Mouse (Mus musculus) kidney, embryonic 16.5 days (tissue): ENCODE measurements around the gene Odf2. TPM values are rescaled to one million over a fixed set of nuclear protein-coding genes. Genes with fewer than 3 reads are reported as not detected.

ENCODE experiments used
- ATAC-seq: fragments of 200-750 bp; cut with Nextera tagmentation; 2 replicates; pipeline ENCODE4 v1.8.0; 2017; ENCODE audit warnings: moderate TSS enrichment; ENCODE audit not compliant: low FRiP score, low TSS enrichment
- H3K27ac ChIP-seq: fragments of 300-500 bp; sonication (generic); 2 replicates; pipeline ENCODE4 v1.5.1; 2014; ENCODE audit warnings: low read length
- H3K27me3 ChIP-seq: fragments of 300-500 bp; sonication (generic); 2 replicates; pipeline ENCODE4 v1.6.1; 2014; ENCODE audit warnings: low read length, control low read depth, mixed read lengths; ENCODE audit not compliant: insufficient read depth
- H3K36me3 ChIP-seq: fragments of 300-500 bp; sonication (generic); 2 replicates; pipeline ENCODE4 v1.6.1; 2014; ENCODE audit warnings: low read length, control low read depth, mixed read lengths; ENCODE audit not compliant: insufficient read depth
- H3K4me1 ChIP-seq: fragments of 300-500 bp; sonication (generic); 2 replicates; pipeline ENCODE4 v1.6.1; 2014; ENCODE audit warnings: low read length, control low read depth, mixed read lengths; ENCODE audit not compliant: insufficient read depth
- H3K4me2 ChIP-seq: fragments of 300-500 bp; sonication (generic); replicated peaks from 2 replicates; pipeline ENCODE4 v1.6.1; 2014; ENCODE audit warnings: low read depth, low read length
- H3K4me3 ChIP-seq: fragments of 300-500 bp; sonication (generic); 2 replicates; pipeline ENCODE4 v1.5.1; 2014; ENCODE audit warnings: mild to moderate bottlenecking, low read length
- H3K9ac ChIP-seq: fragments of 300-500 bp; sonication (generic); replicated peaks from 2 replicates; pipeline ENCODE4 v1.6.1; 2014; ENCODE audit warnings: low read length
- H3K9me3 ChIP-seq: fragments of 300-500 bp; sonication (generic); 2 replicates; pipeline ENCODE4 v1.6.1; 2016; ENCODE audit warnings: low read length, control low read depth
- WGBS: fragments of 180-500 bp; shearing (Covaris S2); extraction: QIAGEN DNeasy Blood & Tissue Kit; methylation state at CpG from one replicate; pipeline ENCODE4 v1.1.7; 2014; 5-methylcytosine and 5-hydroxymethylcytosine counted together
- polyA plus RNA-seq: library from polyadenylated mRNA; unstranded; fragments of >200 nt; fragmentation: Nextera tagmentation; extraction: Ambion mirVana; gene quantifications from 2 replicates; pipeline ENCODE4 v1.2.1, GENCODE M21; 2015

Gene Odf2
- polyA plus RNA-seq, 1 experiment from 2014 or later, result 57.7 TPM

GRCm38 (mm10) chr2:29926542-29926941 lies 37.5 kb downstream of the Odf2 start:
- Histone ChIP-seq H3K4me2 (no peak overlapping the region), H3K27me3 (no peaks in the 10 kb centered on the region), H3K9ac (no peak overlapping the region), H3K27ac (no peak overlapping the region), H3K4me1 (0 out of 2 replicates have a peak, but pooled peaks cover 4% of the 10 kb centered on the region), H3K4me3 (no peak overlapping the region), H3K9me3 (no peaks in the 10 kb centered on the region), H3K36me3 (peaks cover 77% of the 10 kb centered on the region)
- 87% methylated on average over 5 of the region's 5 CpGs for WGBS
- ATAC-seq, result no peak

GRCm38 (mm10) chr2:29930506-29930905 lies 41.5 kb downstream of the Odf2 start:
- WGBS, result 89% methylated on average over 10 of the region's 10 CpGs
- ATAC-seq, result no peak
- Histone ChIP-seq H3K4me3 (no peak overlapping the region), H3K9me3 (no peaks in the 10 kb centered on the region), H3K36me3 (peaks cover 46% of the 10 kb centered on the region), H3K9ac (no peak overlapping the region), H3K4me1 (no peaks in the 10 kb centered on the region), H3K27me3 (no peaks in the 10 kb centered on the region), H3K4me2 (no peak overlapping the region), H3K27ac (no peak overlapping the region)

GRCm38 (mm10) chr2:29931194-29931593 lies 42.2 kb downstream of the Odf2 start:
- Histone ChIP-seq H3K4me2 (no peak overlapping the region), H3K9me3 (no peaks in the 10 kb centered on the region), H3K4me3 (no peak overlapping the region), H3K27me3 (no peaks in the 10 kb centered on the region), H3K4me1 (peaks cover 4% of the 10 kb centered on the region), H3K36me3 (peaks cover 39% of the 10 kb centered on the region), H3K9ac (no peak overlapping the region), H3K27ac (no peak overlapping the region)
- ATAC-seq, result no peak
- 91% methylated on average over 6 of the region's 6 CpGs for WGBS

GRCm38 (mm10) chr2:29934906-29935599 lies 46.0 kb downstream of the Odf2 start, which contains the start of gene Gle1:
Gle1 (plus strand) TSS chr2:29935426.
- H3K4me3 ChIP-seq, result peak within 1 kb of the TSS; percentile 70
- H3K4me2 ChIP-seq, result peak within 1 kb of the TSS; percentile 66
- peak within 1 kb of the TSS; percentile 68 for H3K9ac ChIP-seq
- peak; percentile 94 for ATAC-seq
- H3K9me3 ChIP-seq, result no peaks in the 10 kb centered on the region
- peaks cover 26% of the 10 kb centered on the region for H3K36me3 ChIP-seq
- H3K27ac ChIP-seq, result peak within 1 kb of the TSS; percentile 82
- 2% methylated on average over 44 of the region's 44 CpGs for WGBS
- peaks cover 6% of the 10 kb centered on the region for H3K4me1 ChIP-seq
- no peaks in the 10 kb centered on the region for H3K27me3 ChIP-seq

GRCm38 (mm10) chr2:29940073-29940472 lies 51.1 kb downstream of the Odf2 start:
- no peak for ATAC-seq
- Histone ChIP-seq H3K27me3 (no peaks in the 10 kb centered on the region), H3K36me3 (peaks cover 53% of the 10 kb centered on the region), H3K27ac (no peak overlapping the region), H3K4me3 (no peak overlapping the region), H3K9me3 (no peaks in the 10 kb centered on the region), H3K4me2 (no peak overlapping the region), H3K4me1 (peaks cover 9% of the 10 kb centered on the region), H3K9ac (no peak overlapping the region)
- 88% methylated on average over 9 of the region's 9 CpGs for WGBS

GRCm38 (mm10) chr2:29940826-29941225 lies 51.8 kb downstream of the Odf2 start:
- no peak overlapping the region for H3K9ac ChIP-seq
- H3K4me1 ChIP-seq, result peaks cover 9% of the 10 kb centered on the region
- no peak overlapping the region for H3K4me3 ChIP-seq
- H3K36me3 ChIP-seq, result peaks cover 59% of the 10 kb centered on the region
- no peaks in the 10 kb centered on the region for H3K9me3 ChIP-seq
- H3K27ac ChIP-seq, result no peak overlapping the region
- no peaks in the 10 kb centered on the region for H3K27me3 ChIP-seq
- no peak for ATAC-seq
- WGBS, result 94% methylated on average over 7 of the region's 7 CpGs
- H3K4me2 ChIP-seq, result no peak overlapping the region

- peak; percentile 70 for ATAC-seq
- H3K27me3 ChIP-seq, result no peaks in the 10 kb centered on the region
- H3K9me3 ChIP-seq, result no peaks in the 10 kb centered on the region
- H3K4me3 ChIP-seq, result no peak overlapping the region
- 0 out of 2 replicates have a peak, but pooled peaks cover 4% of the 10 kb centered on the region for H3K4me1 ChIP-seq
- peak overlapping the region; percentile 22; the same call in 1 of the 2 replicates for H3K9ac ChIP-seq
- H3K27ac ChIP-seq, result peak overlapping the region; percentile 90
- WGBS, result 12% methylated on average over 1 of the region's 1 CpGs
- H3K4me2 ChIP-seq, result 0 out of 2 replicates have a peak overlapping the region, but pooled peaks have one; percentile 2
- peaks cover 80% of the 10 kb centered on the region for H3K36me3 ChIP-seq
Observed at GRCm38 (mm10) chr2:29944723-29945122, 55.7 kb downstream of the Odf2 start.

GRCm38 (mm10) chr2:29948896-29949295 lies 59.9 kb downstream of the Odf2 start:
- Histone ChIP-seq H3K27me3 (no peaks in the 10 kb centered on the region), H3K9ac (no peak overlapping the region), H3K4me3 (no peak overlapping the region), H3K4me2 (no peak overlapping the region), H3K9me3 (no peaks in the 10 kb centered on the region), H3K36me3 (peaks cover 80% of the 10 kb centered on the region), H3K4me1 (0 out of 2 replicates have a peak, but pooled peaks cover 4% of the 10 kb centered on the region), H3K27ac (no peak overlapping the region)
- WGBS, result 95% methylated on average over 5 of the region's 5 CpGs
- no peak for ATAC-seq

GRCm38 (mm10) chr2:29961246-29961645 lies 72.2 kb downstream of the Odf2 start:
- Histone ChIP-seq H3K4me2 (no peak overlapping the region), H3K27me3 (no peaks in the 10 kb centered on the region), H3K4me1 (peaks cover 16% of the 10 kb centered on the region), H3K9me3 (no peaks in the 10 kb centered on the region), H3K27ac (no peak overlapping the region), H3K9ac (no peak overlapping the region), H3K36me3 (peaks cover 13% of the 10 kb centered on the region; the same call in 1 of the 2 replicates), H3K4me3 (no peak overlapping the region)
- ATAC-seq, result no peak
- WGBS, result 91% methylated on average over 7 of the region's 7 CpGs
